Mouse (Mus musculus) C2C12 (cell line): ENCODE results near the gene Ackr1.

Experiments
- CEBPB ChIP-seq: IDR thresholded peaks from one replicate; pipeline ENCODE4 v1.6.1; 2011; ENCODE audit warnings: low read depth, mild to moderate bottlenecking, control low read depth, moderate library complexity
- CTCF ChIP-seq: IDR thresholded peaks from one replicate; pipeline ENCODE4 v1.5.1; 2011; ENCODE audit not compliant: control insufficient read depth, insufficient read depth, insufficient read length
- FOSL1 ChIP-seq: IDR thresholded peaks from one replicate; pipeline ENCODE4 v1.8.0; 2011; ENCODE audit warnings: mild to moderate bottlenecking, low read length; ENCODE audit not compliant: poor library complexity, insufficient read depth, severe bottlenecking
- MAX ChIP-seq: IDR thresholded peaks from one replicate; pipeline ENCODE4 v1.6.1; 2011; ENCODE audit warnings: mild to moderate bottlenecking, control low read depth
- MYOD1 ChIP-seq: IDR thresholded peaks from one replicate; pipeline ENCODE4 v1.6.1; 2011; ENCODE audit warnings: low read depth; ENCODE audit not compliant: control insufficient read depth, insufficient read length
- MYOG ChIP-seq: IDR thresholded peaks from one replicate; pipeline ENCODE4 v1.6.1; 2011; ENCODE audit not compliant: control insufficient read depth, insufficient read length; ENCODE audit errors: extremely low read depth
- USF1 ChIP-seq: IDR thresholded peaks from one replicate; pipeline ENCODE4 v1.6.1; 2011; ENCODE audit warnings: low read depth, mild to moderate bottlenecking, control low read depth, moderate library complexity

- TF ChIP-seq MAX (no peak), CTCF (no peak), MYOG (no peak), FOSL1 (no peak), CEBPB (no peak), USF1 (no peak), MYOD1 (no peak)
Observed at GRCm38 (mm10) chr1:173350372-173350957, 16.9 kb upstream of the Ackr1 start, which contains the start of gene Aim2.
